Mouse (Mus musculus) fat pad, adult 2 months (tissue): Measurements from ENCODE around the gene Trpc3.
A peak's percentile ranks its signal among the peaks of the same experiment; 100 is the strongest.
"Not testable (repeated sequence)": the region's sequence is repeated elsewhere in the genome, so short reads cannot be mapped to it uniquely, and the experiment has no call there.

Source experiments
- DNase-seq: peaks from one replicate; pipeline ENCODE4 v3.0.0-alpha.2; 2011; ENCODE audit warnings: low read depth, low spot score; ENCODE audit errors: extremely low read depth

The Trpc3 gene

GRCm38 (mm10) chr3:36605894-36606783 lies 83.8 kb downstream of the Trpc3 start:
- DNase-seq = no peak

GRCm38 (mm10) chr3:36599773-36600172 lies 90.2 kb downstream of the Trpc3 start:
- not testable (repeated sequence) for DNase-seq

GRCm38 (mm10) chr3:36598811-36599210 lies 91.2 kb downstream of the Trpc3 start:
- DNase-seq = no peak

GRCm38 (mm10) chr3:36571827-36572378 lies 118.1 kb downstream of the Trpc3 start, which contains the start of gene Ccna2:
TSS of gene Ccna2 (minus strand) at chr3:36572150.
- DNase-seq = peak; percentile 31

- no peak for DNase-seq
Observed at GRCm38 (mm10) chr3:36571361-36571826, 118.6 kb downstream of the Trpc3 start.
